Mouse (Mus musculus): ENCODE data around the gene Dnlz. TPM values are rescaled to one million over a fixed set of nuclear protein-coding genes. Genes with fewer than 3 reads are reported as not detected.
"Not testable (repeated sequence)": the region's sequence is repeated elsewhere in the genome, so short reads cannot be mapped to it uniquely, and the experiment has no call there.

The Dnlz gene
- total RNA-seq (2021): 10 to 100 TPM; 27.5 to 28.7 TPM

- DNase-seq (ENCODE audit: low spot score in 2 of 2): peak; percentile 93 to 94
- intact Hi-C loops (cut with DNase I): loop anchor here (2.0 to 5.0 kb wide), 2 partner anchors 36 to 51 kb away; partner anchors contain the start of genes Entr1 and Pmpca
These were observed at the start of gene Dnlz for GRCm38 (mm10) chr2:26351358-26352290. Gene Dnlz, minus strand, starts transcription at chr2:26352110.

DNA sequence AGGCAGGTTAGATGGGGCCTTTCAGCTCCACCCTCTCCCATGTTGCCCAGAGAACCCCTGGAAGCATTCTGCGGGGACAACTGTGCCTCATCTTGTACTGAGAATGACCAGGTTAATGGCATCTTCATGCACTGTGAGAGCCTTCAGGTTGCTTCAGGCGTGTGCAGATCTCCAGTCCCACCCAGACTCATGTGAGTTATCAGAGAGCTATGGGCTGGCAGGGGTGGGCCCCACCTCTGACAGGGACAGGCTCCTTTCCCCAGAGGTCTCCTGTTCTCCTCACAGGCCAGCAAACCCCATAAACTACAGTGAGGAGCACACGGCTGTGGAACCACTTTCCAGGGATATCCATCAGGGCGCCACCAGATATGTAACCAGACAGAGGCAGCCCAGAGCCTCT lies 49.1 kb upstream of the Dnlz start:
- DNase-seq (ENCODE audit: low spot score in 2 of 2): no peak
- intact Hi-C loops (cut with DNase I): no loop called here

DNA sequence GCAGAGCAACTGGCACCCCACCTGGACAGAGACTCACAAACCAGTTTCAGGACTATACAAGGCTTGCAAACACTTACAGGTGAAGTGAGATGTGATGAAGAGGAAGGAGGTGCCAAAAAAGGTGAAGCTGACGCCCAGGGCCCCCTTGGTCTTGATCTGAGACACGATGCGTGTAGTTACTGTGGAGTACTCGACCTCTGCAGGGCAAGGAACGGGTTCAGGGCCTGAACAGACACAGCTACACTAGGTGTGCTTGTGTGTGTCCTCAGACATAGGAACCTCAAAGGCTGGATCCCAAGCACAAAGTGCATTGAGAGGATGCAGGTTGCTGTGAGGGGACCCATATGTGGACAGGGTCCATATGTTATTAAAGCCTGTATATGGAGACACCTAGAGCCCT lies 48.4 kb upstream of the Dnlz start:
- intact Hi-C loops (cut with DNase I): no loop called here
- no peak for DNase-seq (ENCODE audit: low spot score in 2 of 2)

- DNase-seq (ENCODE audit: low spot score in 2 of 2): no peak
- intact Hi-C loops (cut with DNase I): no loop called here
These were observed 47.7 kb upstream of the Dnlz start for GRCm38 (mm10) chr2:26399647-26400046.

- intact Hi-C loops (cut with DNase I): no loop called here
- no peak for DNase-seq (ENCODE audit: low spot score in 2 of 2)
These were observed 47.1 kb upstream of the Dnlz start for GRCm38 (mm10) chr2:26398978-26399377.

DNA sequence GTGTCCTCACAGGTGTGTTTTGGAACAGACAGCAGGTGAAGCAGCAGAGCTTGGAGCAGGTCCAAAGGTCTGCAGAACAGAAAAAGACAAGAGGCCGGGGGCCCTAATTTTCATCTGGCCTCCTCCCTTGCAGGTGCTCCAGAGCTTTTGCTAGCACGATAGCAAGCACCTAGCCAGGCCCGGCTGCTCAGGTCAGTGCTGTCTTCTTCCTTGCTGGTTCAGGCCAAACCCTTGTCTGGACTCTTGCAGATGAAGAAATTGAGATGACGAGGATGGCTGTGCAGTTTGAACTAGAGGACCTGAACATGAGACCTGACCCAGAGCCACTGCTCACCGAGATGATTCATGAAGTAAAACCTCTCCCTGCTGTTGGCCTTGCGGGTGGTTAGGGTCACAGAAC lies 39.7 kb upstream of the Dnlz start:
- intact Hi-C loops (cut with DNase I): no loop called here
- DNase-seq (ENCODE audit: low spot score in 2 of 2): no peak

DNA sequence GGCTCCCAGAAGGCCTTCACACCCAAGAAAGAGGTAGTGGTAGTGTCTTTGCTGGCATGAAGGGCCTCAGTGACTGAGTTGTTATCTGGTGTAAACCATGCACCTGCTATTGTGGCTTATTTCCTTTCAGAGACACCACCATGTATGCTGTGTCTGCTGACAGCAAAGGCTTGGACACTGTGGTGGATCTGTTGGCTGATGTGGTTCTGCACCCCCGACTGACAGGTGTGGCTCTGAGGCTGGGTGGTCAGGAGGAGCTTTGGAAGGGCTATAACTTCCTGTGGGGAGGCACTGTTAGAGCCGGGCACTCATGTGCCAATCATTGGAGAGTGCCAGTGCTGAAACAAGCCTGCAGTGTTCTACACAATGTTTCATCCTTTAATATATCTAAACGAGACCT lies 39.0 kb upstream of the Dnlz start:
- intact Hi-C loops (cut with DNase I): no loop called here
- no peak for DNase-seq (ENCODE audit: low spot score in 2 of 2)

GRCm38 (mm10) chr2:26389154-26389690 lies 37.3 kb upstream of the Dnlz start, which contains the start of the genes Entr1 and Pmpca:
Gene Entr1, minus strand, starts transcription at chr2:26389316.
Gene Pmpca, plus strand, starts transcription at chr2:26389339.
- DNase-seq (ENCODE audit: low spot score in 2 of 2): peak; percentile 84 to 90
- intact Hi-C loops (cut with DNase I): loop anchor here (5.0 kb wide), 1 partner anchor 37 kb away; the partner anchor contains the start of gene Dnlz

- intact Hi-C loops (cut with DNase I): loop anchor here (5.0 kb wide), 1 partner anchor 36 kb away; the partner anchor contains the start of gene Dnlz
- DNase-seq (ENCODE audit: low spot score in 2 of 2): no peak
These were observed 36.8 kb upstream of the Dnlz start for GRCm38 (mm10) chr2:26388682-26389153.

DNA sequence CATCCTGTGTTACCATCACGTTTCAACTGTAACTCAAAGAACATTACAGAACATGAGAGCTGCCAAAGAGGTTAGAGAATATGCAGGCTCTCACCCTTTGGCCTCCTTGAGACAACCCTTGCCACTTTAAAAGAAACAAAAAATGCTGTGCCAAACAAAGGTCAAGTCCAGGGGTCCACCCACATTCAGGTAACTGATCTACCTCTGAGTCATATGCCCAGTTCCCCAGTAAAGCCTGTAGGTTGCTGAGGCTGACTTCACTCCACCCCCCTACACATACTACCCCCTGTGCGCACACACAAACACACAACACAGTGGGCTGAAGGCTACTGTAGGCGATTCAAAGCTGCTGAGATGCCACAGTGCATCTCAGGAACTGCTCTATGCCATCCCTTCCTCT lies 35.8 kb upstream of the Dnlz start:
- intact Hi-C loops (cut with DNase I): loop anchor here (5.0 kb wide), 1 partner anchor 35 kb away; the partner anchor contains the start of gene Dnlz

DNA sequence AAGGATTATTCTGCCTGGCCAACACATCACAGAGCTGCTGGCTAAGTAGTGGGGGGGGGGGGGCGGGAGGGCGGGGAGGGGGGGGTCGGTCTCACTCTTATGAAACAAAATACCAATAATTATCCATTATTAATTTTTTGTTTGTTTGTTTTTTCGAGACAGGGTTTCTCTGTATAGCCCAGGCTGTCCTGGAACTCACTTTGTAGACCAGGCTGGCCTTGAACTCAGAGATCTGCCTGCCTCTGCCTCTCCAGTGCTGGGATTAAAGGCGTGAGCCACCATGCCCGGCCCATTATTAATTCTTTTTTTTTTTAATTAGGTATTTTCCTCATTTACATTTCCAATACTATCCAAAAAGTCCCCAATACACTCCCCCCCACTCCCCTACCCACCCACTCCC lies 29.0 kb upstream of the Dnlz start:
- intact Hi-C loops (cut with DNase I); DNase-seq (ENCODE audit: low spot score in 2 of 2): not testable (repeated sequence)

More for the DNA sequence above, 35.8 kb upstream of the Dnlz start:
- no peak for DNase-seq (ENCODE audit: low spot score in 2 of 2)

DNA sequence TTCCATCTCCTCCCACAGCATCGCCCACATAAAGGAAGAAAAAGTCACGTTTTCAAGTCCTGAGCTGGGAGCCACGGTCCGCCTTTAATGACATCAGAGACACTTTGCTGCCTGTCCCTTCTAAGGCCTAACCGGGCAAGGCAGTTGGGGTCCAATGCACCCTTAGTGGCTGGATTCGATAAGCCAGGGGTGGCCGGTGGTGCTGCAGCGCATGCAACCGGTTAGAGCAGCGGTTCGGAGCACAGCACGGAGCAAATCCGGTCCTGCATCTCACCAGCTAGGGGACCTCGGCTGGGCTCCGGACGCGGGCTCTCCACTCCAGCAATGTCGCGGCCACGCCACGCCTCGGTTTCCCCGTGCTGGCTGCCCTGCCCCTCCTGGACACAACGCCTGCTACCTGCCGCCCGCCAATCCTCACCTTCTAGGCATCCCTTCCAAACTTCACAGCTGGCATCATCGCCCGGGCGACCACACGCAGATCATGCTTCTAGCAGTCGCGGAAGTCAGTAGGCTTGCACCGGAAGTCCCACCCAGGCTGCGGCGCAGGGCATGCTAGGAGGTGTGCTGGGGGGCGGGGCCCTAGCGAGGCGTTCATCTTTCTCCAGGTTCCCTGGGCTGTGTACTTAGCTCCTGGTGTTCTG lies 28.3 kb upstream of the Dnlz start, which contains the start of gene Snapc4:
Snapc4 (minus strand) TSS at position 523 of the 641 bp plus-strand sequence.
- intact Hi-C loops (cut with DNase I): no loop called here
- DNase-seq (ENCODE audit: low spot score in 2 of 2): peak; percentile 81 to 84

DNA sequence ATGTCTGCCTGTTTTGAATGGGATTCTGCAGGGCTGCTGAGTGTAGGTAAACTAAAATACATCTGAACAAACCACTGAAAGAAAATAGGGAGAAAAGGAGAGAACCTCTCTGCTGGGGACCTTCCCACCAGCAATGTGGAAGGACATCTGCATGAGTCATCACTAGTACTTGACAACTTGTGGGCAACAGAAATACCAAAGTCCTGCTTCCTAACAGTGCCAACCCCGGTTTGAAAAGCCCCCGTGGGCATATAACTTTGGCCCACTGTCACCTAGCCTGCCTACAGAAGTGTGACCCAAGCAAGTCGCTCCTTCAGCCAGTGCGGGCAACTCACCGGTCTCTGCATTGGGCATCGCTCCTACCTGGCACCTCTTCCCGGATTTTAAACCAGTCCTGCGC lies 20.5 kb upstream of the Dnlz start:
- intact Hi-C loops (cut with DNase I): no loop called here
- no peak for DNase-seq (ENCODE audit: low spot score in 2 of 2)

DNA sequence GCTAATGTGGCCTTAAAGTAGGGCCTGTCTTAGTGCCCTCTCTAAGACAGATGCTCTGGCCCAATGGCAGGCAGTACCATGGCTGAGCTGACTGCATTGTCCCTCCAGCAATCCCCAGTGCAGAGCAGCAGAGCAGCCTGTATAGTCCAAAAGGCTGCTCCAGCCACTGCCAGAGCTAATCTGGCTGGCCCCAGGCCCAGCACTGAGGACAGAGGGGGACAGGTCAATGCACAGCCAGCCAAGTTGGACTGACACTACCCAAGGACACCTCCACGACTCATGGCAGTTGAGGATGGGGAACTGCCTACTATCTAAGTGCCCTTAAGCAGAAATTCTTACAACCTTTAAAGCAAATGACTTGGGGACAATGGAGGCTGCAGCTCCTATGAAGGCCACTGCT lies 16.7 kb upstream of the Dnlz start:
- intact Hi-C loops (cut with DNase I): no loop called here
- no peak for DNase-seq (ENCODE audit: low spot score in 2 of 2)

GRCm38 (mm10) chr2:26367911-26368310 lies 16.0 kb upstream of the Dnlz start:
- no peak for DNase-seq (ENCODE audit: low spot score in 2 of 2)
- intact Hi-C loops (cut with DNase I): no loop called here

- intact Hi-C loops (cut with DNase I): no loop called here
- DNase-seq (ENCODE audit: low spot score in 2 of 2): no peak
These were observed 13.0 kb upstream of the Dnlz start for GRCm38 (mm10) chr2:26364738-26365465.

GRCm38 (mm10) chr2:26363481-26363880 lies 11.6 kb upstream of the Dnlz start:
- intact Hi-C loops (cut with DNase I): no loop called here
- no peak for DNase-seq (ENCODE audit: low spot score in 2 of 2)

DNA sequence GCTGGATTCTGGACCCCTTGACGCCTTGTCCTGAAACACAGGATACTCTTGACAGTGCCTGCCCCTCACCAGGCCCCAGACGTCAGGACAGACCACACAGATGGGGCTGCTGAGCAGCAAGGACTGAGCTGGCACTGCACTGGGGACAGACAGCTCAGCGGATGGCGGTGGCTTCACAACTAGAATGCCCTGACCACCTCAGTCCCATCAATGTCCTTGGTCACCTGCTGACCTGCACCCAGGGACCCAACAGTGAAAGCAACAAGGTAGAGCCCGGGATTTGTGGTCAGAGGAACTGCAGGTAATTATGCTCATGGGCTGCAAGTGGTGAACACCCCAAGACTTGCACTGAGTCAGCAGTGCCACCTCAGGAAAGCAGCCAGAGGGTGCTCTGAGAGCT lies 11.1 kb upstream of the Dnlz start:
- no peak for DNase-seq (ENCODE audit: low spot score in 2 of 2)
- intact Hi-C loops (cut with DNase I): no loop called here

DNA sequence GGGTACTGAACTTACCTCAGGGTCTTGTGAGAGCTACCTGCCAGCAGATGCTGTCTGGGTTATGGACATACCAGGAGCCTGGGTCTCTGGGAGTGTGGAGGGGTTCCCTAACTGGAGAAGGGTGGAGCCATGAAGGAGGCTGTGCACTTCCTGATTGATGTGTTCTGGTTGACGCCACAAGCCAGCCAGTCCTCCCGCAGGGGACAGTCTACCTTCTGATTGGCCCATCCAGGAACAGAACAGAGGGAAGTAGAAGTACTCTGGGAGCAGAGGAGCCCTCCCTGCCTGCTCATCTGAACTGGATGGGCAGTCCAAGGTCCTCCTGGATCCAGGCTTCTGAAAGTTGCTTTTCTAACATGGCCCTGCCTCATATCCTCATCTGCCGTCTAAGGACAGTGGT lies 8.9 kb upstream of the Dnlz start, which contains the start of gene Card9:
Card9 (minus strand) TSS at position 147 of the 400 bp plus-strand sequence.
- DNase-seq (ENCODE audit: low spot score in 2 of 2): no peak
- intact Hi-C loops (cut with DNase I): no loop called here
